Mouse (Mus musculus) kidney, postnatal 4 days (tissue): ENCODE results near the gene Tktl1.
"Not testable (repeated sequence)": the region's sequence is repeated elsewhere in the genome, so short reads cannot be mapped to it uniquely, and the experiment has no call there.

Source experiments
- DNase-seq, 2 experiments: peaks; one replicate each; pipeline ENCODE4 v3.0.0; 2021; ENCODE audit warnings: mixed read lengths in 2 of 2

Gene Tktl1

DNA sequence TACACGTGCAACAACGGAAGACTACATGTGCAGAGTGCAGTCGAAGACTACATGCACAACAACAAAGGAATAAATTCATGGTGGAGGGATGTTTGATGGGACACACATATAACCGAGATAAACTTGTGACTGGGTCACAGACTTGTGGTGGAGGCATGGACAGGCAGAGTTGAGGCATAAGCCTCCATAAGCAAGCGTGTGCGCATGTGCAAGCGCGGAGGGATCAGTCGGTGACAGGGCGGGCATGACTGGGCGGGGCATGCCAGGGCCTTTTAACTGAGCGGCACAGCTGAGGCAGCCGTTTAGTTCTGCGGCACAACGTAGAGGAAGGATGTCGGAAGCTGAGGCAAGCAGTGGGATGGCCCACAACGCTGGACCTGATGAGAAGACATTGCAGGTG, at the start of gene Tktl1:
Gene Tktl1, plus strand, starts transcription at position 301 of the 400 bp plus-strand sequence.
- no peak for DNase-seq

DNA sequence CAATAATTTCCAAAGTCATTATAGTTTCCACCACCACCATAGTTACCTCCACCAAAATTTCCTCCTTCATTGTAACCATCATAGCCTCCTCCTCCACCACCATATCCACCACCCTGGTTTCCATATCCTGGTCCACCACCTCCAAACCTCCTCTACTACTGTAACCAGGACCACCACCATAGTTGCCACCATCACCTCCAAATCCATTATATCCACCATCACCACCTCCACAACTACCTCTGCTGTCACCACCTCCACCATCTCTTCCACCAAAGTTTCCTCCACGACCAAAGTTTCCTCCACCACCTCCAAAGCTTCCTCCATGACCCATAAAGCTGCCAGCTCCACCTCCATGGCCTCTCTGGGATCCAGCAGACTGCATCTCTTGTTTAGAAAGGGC, 41.8 kb upstream of the Tktl1 start, which contains the start of gene Mecp2:
Gene Mecp2, minus strand, starts transcription at position 101 of the 400 bp plus-strand sequence.
- not testable (repeated sequence) for DNase-seq

DNA sequence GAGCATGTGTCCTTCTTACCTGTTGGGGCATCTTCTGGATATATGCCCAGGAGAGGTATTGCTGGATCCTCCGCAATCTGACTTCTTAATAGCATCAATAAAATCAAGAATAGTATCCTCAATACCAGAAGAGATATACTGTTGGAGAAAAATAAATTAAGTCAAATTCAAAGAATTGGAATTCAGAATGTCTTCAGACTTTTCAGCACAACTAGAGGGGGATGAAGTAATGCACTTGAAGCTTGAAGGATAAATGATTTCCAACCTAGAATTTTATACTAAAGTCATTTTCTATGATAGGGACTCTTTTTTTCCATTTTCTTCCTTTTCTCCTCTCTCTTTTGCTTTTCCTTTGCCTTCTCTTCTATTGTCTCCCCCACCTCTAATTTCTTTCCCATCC, 9.3 kb upstream of the Tktl1 start, which contains the start of gene Tex28:
Gene Tex28, minus strand, starts transcription at position 101 of the 400 bp plus-strand sequence.
- no peak for DNase-seq

DNA sequence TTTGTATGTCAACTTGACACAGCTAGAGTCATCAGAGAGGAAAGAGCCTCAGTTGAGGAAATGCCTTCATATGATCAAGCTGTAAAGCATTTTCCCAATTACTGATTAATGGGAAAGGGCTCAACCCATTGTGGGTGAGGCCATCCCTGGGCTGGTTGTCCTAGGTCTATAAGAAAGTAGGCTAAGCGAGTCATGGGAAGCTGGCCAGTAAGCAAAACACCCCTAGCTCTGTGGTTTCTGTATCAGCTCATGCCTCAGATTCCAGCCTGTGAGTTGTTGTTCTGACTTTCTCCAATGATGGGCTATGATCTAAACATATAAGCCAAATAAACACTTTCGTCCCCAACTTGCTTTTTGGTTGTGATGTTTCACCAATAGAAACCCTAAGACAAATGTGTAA, 26.5 kb downstream of the Tktl1 start:
- no peak for DNase-seq

DNA sequence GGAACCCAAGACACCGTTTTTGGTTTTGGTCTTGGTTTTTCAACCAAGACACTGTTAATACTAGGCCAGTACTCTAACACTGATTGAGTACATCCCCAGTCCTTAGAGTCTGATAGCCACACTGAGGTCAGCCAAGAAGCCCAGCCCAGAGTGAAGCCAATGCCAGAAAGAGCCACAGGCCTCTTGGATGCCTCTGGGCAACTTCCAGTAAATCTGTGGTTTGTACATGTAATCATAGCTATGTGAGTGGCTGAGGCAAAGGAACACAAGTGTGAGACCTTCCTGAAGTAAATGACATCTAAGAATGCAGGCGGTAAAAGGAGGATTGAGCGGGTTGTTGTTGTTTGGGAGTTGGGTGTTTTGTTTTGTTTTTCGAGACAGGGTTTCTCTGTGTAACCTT, 41.4 kb downstream of the Tktl1 start:
- DNase-seq: no peak

DNA sequence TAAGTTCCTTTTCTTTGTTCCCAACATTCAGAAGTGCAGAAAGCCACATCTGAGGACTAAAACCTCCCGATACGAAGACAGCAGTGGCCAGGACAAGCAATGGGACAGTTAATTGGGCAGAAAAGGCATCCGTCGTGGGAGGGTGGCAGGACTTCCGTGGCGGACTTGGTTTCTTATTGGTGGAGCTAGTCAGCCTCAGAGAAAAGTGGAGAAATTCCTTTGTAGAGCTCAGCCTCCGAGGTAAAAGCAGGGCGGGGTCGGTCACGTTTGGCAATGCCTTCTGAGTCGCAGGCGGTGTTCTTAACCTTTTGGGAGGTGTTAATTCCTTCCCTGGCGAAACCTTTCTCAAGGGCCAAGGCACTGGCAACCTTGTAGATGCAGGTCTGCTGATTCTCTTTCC, 42.4 kb downstream of the Tktl1 start:
- DNase-seq: no peak

DNA sequence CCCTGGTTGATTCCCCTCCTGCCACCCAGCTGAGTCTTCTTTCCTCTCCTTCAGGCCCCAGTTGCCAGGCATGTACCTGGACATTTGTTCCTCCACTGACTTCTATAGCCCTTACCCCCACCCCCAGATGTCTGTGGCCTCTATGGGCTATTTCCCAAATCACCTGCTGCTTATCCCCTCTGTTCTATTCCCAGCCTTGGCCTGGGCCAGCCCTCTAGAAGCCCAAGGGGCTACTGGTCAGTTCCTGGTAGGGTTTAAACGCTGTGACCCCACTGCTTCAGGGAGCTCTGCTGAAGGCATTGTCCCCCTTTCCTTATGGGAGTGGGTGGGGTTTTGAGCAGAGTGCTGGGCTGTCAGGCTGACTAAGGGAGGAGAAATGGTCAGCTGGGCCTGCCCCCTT, 43.0 kb downstream of the Tktl1 start:
- DNase-seq: not testable (repeated sequence)

DNA sequence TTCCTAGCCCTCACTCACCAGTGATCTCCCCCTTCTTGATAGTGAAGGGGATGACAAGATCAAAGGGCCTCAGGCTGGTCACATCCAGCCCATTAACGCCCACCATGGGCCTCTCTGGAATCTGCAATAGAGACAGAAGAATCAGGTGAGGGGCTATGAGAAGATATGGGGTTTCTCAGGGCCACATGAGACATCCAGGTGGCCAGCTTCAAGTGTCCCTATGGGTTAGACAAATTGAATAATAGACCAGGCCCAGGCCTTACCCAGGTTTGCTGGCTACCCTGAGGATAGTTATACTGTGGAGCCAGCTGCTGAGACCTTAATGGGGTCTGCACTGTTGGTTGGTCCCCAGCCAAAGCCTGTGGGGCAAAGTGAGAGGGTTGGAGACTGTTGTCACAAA, 53.0 kb downstream of the Tktl1 start:
- DNase-seq: no peak

DNA sequence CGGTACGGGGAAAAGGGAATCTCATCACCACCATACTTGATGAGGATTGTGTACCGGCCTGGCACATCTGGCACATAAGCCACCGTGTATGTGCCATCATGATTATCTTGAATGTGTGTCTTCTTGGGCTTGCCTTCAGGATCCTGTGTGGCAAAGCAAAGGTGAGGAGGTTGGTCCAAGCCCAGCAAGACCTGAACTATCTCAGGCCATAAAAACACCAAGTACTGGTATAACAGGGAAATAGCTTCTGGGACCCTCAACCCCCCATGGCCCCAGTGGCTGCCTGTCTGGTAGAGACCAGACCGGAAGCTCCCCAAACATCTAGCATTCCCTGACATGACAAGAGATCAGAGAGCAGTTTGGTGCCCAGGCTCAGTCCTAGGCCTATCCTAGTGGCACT, 56.1 kb downstream of the Tktl1 start:
- DNase-seq: no peak

DNA sequence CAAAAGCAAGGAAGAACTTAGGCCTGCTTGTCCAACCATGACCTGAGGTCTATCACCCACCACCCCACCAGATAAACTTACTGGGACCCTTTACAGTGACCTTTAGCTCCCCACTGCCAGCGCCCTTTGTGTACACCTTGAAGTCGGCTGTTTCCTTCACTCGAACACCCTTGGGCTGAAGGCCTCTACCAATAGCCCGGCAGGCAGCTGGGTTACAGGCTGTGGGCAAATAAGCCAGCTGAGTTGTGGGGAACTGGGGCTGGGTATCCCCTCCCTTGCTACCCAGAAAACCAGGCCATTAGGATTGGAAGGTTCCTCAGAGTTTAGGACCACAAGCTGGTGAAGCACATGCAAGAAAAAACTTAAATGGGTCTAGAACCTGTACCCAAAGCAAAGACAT, 63.3 kb downstream of the Tktl1 start:
- DNase-seq: no peak

DNA sequence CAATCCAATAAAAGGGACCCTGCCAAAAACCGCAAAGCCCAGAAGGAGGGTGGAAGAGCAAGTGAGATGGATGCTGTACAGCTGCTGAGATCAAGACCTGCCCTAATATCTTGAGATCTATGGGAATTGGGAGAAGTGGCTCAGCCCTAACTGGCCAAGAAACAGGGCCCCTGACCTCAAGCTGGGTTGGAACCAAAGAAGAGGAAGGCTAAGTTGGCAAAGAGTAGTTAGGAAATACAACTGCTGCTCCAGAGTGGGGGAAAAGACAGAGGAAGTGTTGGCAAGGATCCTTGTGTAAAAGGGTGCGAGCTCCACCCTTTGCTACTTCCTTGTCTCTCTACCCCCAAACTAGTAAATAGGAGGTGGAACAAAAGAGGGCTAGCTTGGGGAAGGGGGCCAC, 66.3 kb downstream of the Tktl1 start:
- peak; percentile 37 to 40 for DNase-seq

DNA sequence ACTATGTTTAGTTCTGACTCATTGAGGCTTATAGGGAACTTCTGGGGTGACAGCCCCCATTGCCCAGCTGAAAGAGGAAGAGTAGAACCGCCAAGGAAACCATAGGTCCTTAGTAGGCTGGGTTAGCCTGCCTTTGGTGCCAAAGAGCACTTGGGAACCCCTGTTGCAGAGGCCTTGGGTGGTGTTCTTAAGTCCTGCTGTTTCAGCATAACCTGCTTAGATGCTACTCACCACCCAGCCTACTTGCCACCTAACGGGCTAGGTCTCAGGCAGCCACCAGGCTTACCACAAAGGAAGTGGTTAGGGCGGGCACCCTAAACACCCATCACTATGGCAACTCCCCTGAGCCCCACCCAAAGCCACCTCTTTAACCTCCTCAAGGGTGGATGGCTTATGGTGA, 66.7 kb downstream of the Tktl1 start:
- no peak for DNase-seq

DNA sequence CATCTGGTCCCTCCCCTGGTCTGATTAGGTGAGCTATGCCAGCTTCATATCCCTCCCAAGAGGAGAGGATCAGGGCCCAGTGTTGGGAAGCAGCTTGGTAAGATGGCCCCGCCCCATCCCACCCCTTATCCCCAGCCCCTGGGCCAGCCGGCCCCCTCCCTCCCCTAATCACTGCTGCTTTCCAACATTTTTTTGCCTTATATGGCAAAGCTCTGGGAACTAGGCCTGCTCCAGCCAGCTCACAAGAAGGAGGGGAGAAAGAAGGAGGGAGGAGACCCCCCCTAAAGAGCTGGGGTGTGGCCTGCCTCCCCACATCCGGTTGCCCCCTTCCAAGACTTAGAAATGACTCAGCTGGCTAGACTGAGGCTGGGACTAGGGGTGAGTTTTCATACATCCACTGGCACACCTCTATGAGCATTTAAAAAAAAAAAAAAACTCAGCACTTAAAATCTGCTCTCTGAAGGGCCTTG, 67.6 kb downstream of the Tktl1 start:
- peak; percentile 54 to 71 for DNase-seq

DNA sequence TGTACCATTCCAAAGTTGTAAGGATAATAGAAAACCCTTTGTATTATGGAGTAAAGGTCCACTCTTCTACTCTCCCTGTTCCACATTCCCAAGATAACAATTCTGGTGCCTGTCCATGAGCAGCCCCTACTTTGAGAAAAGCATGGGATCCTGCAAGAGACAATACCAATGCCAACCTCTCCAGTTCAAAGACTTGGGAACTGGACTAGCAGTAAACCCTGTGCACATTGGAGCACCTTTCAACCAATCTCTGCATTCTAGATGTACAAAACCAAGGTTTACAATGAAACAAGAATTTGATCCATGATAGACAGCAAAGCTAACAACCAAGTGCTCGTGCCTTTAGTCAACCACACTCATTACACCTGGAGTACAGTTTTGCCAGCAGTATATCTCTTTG, 68.0 kb downstream of the Tktl1 start:
- no peak for DNase-seq

DNA sequence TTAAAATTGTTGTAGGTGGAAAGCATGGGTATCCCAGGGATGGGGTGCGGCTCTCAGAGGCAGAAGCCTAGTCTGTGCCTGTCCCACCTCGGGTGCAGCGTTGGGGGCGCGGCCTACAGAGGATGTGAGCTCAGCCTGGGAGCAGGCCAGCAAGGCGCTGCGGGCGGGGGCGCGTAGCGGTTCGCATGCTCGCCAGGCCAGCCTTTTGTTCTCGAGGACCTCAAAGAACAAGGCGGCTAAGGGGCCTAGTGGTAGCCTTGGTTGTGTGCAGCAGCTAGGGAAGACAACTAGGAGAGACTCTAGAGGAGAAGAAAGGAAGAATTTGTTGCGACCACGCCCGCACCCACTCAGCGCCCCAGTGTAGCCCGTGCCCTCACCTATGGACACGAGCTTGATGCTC, 68.6 kb downstream of the Tktl1 start:
- peak; percentile 85 to 91 for DNase-seq

DNA sequence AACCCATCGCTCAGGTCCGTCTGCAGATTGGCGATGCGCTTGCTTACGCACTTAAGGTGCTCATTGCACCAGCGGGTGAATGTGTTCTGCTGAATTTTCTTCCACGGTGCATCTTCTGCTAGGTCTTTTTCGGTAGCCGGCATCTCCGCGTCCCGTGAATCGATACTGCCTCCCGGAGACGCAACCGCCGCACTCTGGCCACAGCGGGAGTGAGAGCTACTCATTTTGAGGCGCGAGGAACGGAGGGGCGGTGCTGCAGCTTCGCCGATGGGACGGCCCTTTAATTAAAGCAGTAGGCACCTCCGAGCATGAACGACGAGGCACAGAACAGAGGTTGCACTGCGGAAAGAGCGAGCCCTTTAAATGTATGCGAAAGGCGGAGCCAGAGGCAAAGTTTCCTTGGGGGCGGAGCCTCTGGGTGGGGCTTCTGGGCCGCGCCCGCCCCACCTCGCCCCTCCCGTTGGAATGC, 69.2 kb downstream of the Tktl1 start:
- peak; percentile 87 to 92 for DNase-seq

DNA sequence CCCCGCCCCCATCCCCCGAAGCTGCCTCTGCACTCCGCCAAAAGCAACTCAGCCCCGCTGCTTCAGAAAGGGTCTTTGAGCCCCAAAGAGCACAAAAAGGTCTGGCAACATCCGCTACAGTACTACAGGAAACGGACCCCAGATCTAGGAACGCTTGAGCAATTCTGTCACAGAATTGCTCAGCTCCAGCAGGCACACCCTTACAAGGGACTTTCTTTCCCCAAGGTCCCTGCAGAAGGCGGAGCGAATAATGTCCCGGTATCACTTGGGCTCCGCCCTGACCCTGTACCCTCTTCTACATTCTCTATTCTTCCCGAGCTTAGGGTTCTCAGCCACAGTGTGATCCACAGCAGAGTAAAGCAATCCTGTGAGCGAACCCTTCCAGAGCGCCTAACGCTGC, 69.6 kb downstream of the Tktl1 start:
- DNase-seq: no peak

DNA sequence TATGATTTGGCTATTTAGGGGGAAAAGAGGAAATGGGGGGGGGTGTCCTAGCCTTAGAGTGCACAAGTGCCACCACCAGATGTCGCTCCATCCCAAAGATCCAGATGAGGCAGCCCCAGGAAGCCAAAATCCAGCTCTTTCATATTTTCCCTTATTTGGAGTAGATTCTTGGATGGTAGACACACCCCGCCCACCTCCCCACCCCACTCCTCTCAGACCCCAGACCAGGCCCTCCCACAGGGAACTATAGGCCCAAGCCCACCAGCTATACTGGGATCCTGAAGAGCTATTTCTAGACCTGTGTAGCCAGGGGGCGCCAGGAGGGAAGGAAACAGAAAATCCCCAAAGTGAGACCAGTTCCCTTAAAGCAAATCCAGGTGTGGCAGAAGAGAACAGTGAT, 71.6 kb downstream of the Tktl1 start:
- peak; percentile 81 to 86 for DNase-seq

DNA sequence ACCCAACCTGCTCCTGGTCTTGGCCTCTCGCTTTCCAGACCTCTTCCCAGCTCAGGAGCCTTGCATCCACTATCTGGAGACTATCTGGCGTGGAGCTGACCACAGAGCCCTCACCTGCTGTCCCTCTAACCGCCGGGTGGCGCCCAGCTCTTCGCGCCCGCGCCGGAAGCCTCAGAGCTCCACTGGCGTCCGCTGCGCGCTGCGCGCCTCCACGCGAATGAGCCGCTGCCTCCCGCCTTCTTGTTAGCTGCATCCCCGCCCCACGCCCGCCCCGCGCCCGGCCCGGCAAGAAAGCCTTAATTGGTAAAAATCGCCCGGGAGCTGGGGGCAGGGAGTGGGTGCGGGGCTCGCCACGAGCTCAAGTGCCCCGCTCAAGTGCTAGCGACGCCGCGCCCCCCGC, 72.6 kb downstream of the Tktl1 start, which contains the start of gene Flna:
Gene Flna, minus strand, starts transcription at position 206 of the 400 bp plus-strand sequence.
- peak; percentile 78 to 86 for DNase-seq

DNA sequence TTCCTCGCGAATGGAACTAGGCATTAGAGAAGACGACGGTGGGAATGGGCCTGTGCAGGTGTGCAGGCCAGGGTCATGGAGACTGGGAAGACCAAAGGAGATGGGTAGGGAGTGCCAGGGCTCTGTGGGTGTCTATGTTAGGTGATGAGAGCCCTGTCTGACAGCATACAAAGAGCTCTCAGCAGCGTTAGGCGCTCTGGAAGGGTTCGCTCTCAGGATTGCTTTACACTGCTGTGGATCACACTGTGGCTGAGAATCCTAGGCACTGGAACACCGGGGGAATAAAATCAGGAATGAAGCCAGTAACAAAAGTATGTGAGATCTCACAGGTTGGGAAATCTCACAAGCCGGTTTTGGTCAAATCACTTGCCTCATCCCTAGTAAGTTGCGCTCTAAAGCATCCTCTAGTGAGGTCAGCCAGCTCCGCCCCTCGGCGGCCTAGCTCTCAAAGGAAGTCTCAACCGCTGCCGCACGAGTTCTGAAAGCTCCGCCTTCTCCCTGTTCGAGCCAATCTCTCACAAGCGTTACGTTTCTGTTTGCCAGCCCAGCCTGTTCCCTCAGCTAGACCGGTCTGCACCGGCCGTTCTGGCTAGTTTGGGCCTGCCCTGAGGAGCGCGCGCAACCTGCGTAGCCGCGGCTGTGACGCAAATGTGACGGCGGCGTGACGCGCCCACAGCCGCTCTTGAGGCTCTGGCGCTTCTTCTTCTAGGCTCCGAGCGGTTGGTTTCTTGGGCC, 77.3 kb downstream of the Tktl1 start, which contains the start of gene Emd:
Gene Emd, plus strand, starts transcription at position 535 of the 735 bp plus-strand sequence.
- DNase-seq: peak; percentile 87 to 93

DNA sequence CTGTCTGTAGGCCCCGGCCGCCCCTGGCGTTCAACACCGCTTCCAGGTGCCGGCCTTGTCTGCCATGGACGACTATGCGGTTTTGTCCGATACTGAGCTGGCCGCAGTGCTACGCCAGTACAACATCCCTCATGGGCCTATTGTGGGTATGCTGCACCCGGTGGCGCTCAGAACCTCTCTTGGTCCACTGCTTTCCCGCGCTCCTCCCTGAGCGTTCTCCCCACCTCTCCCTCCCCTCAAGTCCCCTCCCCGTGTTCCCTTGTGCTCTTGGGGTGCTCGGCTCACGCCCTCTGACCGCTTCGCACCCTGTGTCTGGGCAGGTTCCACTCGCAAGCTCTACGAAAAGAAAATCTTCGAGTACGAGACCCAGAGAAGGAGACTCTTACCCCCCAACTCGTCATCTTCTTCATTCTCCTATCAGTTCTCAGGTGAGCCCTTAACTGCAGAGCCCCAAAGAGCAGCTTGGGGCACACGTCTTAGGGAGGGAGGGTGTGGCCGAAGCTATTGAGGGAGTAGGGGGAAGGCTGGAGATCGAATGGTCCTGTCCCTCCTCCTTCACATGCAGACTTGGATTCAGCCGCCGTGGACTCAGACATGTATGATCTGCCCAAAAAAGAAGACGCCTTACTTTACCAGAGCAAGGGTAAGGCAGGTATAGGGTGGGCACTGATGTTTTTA, 78.0 kb downstream of the Tktl1 start:
- DNase-seq: no peak

DNA sequence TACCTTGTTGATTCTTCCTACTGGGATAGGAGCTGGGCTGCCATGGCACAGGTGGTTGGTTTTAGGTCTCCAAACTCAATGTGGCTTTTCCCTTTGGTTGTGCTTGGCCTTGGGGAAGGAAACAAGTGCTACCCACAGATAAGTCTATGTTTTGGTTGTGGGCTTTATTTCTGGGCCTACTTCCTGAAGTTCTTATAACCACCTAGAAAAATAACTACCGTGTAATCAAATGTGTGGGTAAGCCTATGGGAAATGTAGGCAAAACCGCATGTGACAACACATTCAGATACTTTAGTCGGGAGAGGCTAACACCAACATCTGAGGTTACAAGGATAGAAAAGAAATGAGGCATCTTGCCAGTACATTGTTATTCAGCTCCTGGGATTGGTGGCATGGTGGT, 80.7 kb downstream of the Tktl1 start:
- DNase-seq: no peak
